Mouse (Mus musculus) skeletal muscle tissue, postnatal 0 days (tissue): Measurements from ENCODE around the gene Megf6. TPM values are rescaled to one million over a fixed set of nuclear protein-coding genes. Genes with fewer than 3 reads are reported as not detected.

Source experiments
- polyA plus RNA-seq: library from polyadenylated mRNA; unstranded; fragments of >200 nt; fragmentation: Nextera tagmentation; extraction: Ambion mirVana; gene quantifications from 2 replicates; pipeline ENCODE4 v1.2.1, GENCODE M21; 2015

Megf6 gene
- polyA plus RNA-seq = 6.0 and 6.3 TPM in 2 replicates

GRCm38 (mm10) chr4:154170506-154171150 lies at the start of gene Megf6:
Gene Megf6, plus strand, starts transcription at chr4:154170730.

GRCm38 (mm10) chr4:154140182-154140212 lies 30.5 kb upstream of the Megf6 start, which contains the start of gene Trp73:
Gene Trp73, minus strand, starts transcription at chr4:154140208.

DNA sequence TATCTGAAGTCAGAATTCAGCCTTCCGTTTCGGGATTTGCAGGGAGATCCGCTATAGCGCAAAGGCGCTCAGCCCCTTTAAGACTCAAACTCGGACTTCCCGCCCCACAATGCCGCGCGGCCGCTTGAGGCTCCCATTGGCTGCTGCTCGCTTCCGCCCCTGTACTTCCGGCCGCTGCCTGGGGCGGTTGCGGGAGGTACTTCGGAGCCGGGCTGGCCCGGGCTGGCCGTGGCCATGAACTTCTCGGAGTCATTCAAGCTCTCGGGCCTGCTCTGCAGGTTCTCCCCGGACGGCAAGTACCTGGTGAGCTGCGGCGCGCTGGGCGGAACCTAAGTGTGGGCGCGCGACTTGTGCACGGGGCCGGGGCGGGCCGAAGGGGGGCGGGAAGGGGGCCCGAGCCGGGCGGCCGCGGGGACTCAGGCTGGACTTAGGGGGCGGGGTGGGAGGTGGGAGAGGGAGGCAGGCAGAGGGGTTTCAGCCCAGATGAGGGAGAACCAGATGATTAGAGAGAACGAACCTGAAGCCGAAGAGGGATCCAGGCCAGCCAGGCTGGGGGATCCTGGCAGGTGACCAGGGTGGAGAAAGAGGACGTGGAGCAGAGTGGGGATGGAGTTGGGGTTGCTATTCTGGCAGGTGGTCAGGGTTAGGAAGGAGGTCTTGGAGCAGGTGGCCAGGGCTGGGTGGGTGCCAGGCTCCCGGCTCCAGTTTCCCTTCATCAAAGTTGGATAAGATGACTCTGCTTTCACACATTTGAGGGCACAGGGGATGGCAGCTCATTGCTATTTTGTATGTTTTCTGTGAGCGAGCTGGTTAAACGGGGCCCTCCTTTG lies 28.1 kb upstream of the Megf6 start, which contains the start of gene Wrap73:
TSS of gene Wrap73 (plus strand) at position 162 of the 830 bp plus-strand sequence.

GRCm38 (mm10) chr4:154160538-154161390 lies 9.8 kb upstream of the Megf6 start, which contains the start of gene Tprgl:
Gene Tprgl, minus strand, starts transcription at chr4:154160666.

GRCm38 (mm10) chr4:154301466-154301881 lies 130.9 kb downstream of the Megf6 start, which contains the start of gene Arhgef16:
Gene Arhgef16, minus strand, starts transcription at chr4:154301676.

Other genes with a start within 250 kb of the Megf6 start
- 39.0 and 45.4 TPM in 2 replicates for gene A430005L14Rik, start 213.5 kb upstream of the Megf6 start, polyA plus RNA-seq
- 4.1 and 4.8 TPM in 2 replicates for gene Dffb, start 195.6 kb upstream of the Megf6 start, polyA plus RNA-seq
- gene Cep104, start 195.5 kb upstream of the Megf6 start, polyA plus RNA-seq = 7.8 and 8.1 TPM in 2 replicates
- gene Lrrc47, start 159.0 kb upstream of the Megf6 start, polyA plus RNA-seq = 15.4 and 20.0 TPM in 2 replicates
- gene Smim1, start 144.5 kb upstream of the Megf6 start, polyA plus RNA-seq = 44.0 and 49.9 TPM in 2 replicates
- gene Ccdc27, start 128.1 kb upstream of the Megf6 start, polyA plus RNA-seq = not detected in 2 replicates
- gene Trp73, start 30.5 kb upstream of the Megf6 start, polyA plus RNA-seq = 0.05 and 0.11 TPM in 2 replicates
- 29.6 and 37.7 TPM in 2 replicates for gene Wrap73, start 28.4 kb upstream of the Megf6 start, polyA plus RNA-seq
- 106 TPM in 2 replicates for gene Tprgl, start 10.1 kb upstream of the Megf6 start, polyA plus RNA-seq
- gene Arhgef16, start 130.9 kb downstream of the Megf6 start, polyA plus RNA-seq = 2.7 TPM in 2 replicates
- not detected in 2 replicates for gene B230104I21Rik, start 165.4 kb downstream of the Megf6 start, polyA plus RNA-seq